Mouse (Mus musculus): ENCODE data around the gene Pskh1. TPM values are rescaled to one million over a fixed set of nuclear protein-coding genes. Genes with fewer than 3 reads are reported as not detected.
A peak's percentile ranks its signal among the peaks of the same experiment; 100 is the strongest.

The Pskh1 gene
- polyA plus RNA-seq, 1 experiment from 2014 or later, result 23.0 TPM

DNA sequence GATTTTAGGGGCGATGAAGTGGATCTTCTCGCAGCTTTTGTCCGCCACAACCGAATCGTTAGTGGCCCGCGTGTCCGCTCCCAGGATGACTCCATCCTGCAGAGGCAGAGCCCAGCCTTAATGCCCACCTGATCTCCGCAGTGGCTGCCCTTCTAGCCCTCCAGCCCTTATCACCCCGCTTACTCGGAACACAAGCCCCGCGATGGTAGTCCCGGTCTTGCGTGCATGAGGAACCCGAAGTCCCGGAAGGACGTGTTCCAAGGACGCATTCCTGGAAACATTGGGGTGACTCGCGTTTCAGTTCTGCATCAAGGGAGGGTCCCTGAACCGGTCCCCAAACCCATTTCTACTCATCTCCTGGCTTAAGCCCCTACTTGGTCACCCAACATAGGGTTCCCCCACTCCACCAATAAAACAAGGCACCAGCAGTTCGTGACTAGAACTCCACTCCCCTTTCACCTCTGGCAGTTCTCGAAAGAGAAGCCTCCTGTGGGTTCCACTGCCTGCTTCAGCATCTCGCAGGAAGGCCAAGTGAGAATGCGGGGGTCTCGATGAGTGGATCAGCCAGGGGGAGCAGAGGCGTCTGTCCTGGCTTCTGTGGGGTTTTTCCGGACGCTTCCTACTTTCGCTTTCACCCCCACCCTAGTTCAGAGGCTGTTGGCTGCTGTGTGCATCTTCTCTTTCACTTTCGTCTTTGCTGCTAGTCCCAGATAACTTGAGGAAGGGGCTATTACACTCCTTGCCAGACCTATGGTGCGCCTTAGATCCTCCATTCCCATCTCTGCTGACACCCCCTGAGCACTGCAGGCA lies 37.5 kb downstream of the Pskh1 start:
- peak; percentile 31; the same call in 1 of the 2 replicates for ATAC-seq (ENCODE audit: low FRiP score, low read depth)
- H3K9me3 ChIP-seq, result no peaks in the 10 kb centered on the region
- peak overlapping the region; percentile 87 for H3K4me2 ChIP-seq (replicated peaks)
- peak overlapping the region; percentile 78 for H3K27ac ChIP-seq (replicated peaks)
- no peaks in the 10 kb centered on the region for H3K27me3 ChIP-seq
- 3% methylated on average over 33 of the region's 33 CpGs for WGBS
- no peaks in the 10 kb centered on the region for H3K36me3 ChIP-seq
- peaks cover 16% of the 10 kb centered on the region for H3K4me1 ChIP-seq
- H3K9ac ChIP-seq (replicated peaks), result peak overlapping the region; percentile 77
- peak overlapping the region; percentile 59 for H3K4me3 ChIP-seq

GRCm38 (mm10) chr8:105938306-105938669 lies 38.0 kb downstream of the Pskh1 start, which contains the start of gene Psmb10:
TSS of gene Psmb10 (minus strand) at chr8:105938444.
- no peak for ATAC-seq (ENCODE audit: low FRiP score, low read depth)

GRCm38 (mm10) chr8:105942026-105942425 lies 41.8 kb downstream of the Pskh1 start:
- no peak for ATAC-seq (ENCODE audit: low FRiP score, low read depth)
- H3K27me3 ChIP-seq, result no peaks in the 10 kb centered on the region
- WGBS, result 96% methylated on average over 11 of the region's 11 CpGs

More at GRCm38 (mm10) chr8:105938306-105938669, 38.0 kb downstream of the Pskh1 start, which contains the start of gene Psmb10:
- H3K4me1 ChIP-seq, result peaks cover 16% of the 10 kb centered on the region
- no peaks in the 10 kb centered on the region for H3K9me3 ChIP-seq
- WGBS, result 43% methylated on average over 4 of the region's 4 CpGs
- H3K27me3 ChIP-seq, result no peaks in the 10 kb centered on the region
- peak within 1 kb of the TSS; percentile 59 for H3K4me3 ChIP-seq
- no peaks in the 10 kb centered on the region for H3K36me3 ChIP-seq
- peak within 1 kb of the TSS; percentile 77 for H3K9ac ChIP-seq (replicated peaks)
- H3K4me2 ChIP-seq (replicated peaks), result peak within 1 kb of the TSS; percentile 87
- H3K27ac ChIP-seq (replicated peaks), result peak within 1 kb of the TSS; percentile 78

DNA sequence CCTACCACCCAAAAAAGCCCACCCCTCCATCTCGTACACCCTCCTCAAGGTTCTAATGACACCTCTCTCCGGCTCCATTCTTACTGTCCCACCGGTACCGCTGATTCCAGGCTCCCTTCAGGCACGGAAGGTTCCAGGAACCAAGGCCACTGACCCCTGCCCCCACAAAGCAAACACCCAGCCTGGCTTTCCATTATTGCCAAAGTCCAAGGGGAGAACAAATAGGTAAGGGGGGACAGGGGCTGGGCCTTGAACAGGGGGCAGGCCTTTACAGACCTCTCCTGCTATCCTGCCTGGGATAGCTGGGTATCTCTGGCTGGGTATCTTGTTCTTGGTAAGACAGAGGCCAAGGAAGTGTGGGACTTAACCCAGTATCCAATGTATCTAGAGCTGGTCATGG lies 42.3 kb downstream of the Pskh1 start:
- Histone ChIP-seq H3K9ac (replicated peaks) (no peak overlapping the region), H3K27me3 (no peaks in the 10 kb centered on the region), H3K4me1 (peaks cover 6% of the 10 kb centered on the region), H3K36me3 (0 out of 2 replicates have a peak, but pooled peaks cover 10% of the 10 kb centered on the region), H3K4me3 (no peak overlapping the region), H3K9me3 (no peaks in the 10 kb centered on the region), H3K4me2 (replicated peaks) (no peak overlapping the region), H3K27ac (replicated peaks) (no peak overlapping the region)
- 98% methylated on average over 5 of the region's 5 CpGs for WGBS
- no peak for ATAC-seq (ENCODE audit: low FRiP score, low read depth)

More at GRCm38 (mm10) chr8:105942026-105942425, 41.8 kb downstream of the Pskh1 start:
- Histone ChIP-seq H3K27ac (replicated peaks) (no peak overlapping the region), H3K9me3 (no peaks in the 10 kb centered on the region), H3K9ac (replicated peaks) (no peak overlapping the region), H3K4me2 (replicated peaks) (no peak overlapping the region), H3K36me3 (0 out of 2 replicates have a peak, but pooled peaks cover 10% of the 10 kb centered on the region), H3K4me1 (peaks cover 6% of the 10 kb centered on the region), H3K4me3 (no peak overlapping the region)

DNA sequence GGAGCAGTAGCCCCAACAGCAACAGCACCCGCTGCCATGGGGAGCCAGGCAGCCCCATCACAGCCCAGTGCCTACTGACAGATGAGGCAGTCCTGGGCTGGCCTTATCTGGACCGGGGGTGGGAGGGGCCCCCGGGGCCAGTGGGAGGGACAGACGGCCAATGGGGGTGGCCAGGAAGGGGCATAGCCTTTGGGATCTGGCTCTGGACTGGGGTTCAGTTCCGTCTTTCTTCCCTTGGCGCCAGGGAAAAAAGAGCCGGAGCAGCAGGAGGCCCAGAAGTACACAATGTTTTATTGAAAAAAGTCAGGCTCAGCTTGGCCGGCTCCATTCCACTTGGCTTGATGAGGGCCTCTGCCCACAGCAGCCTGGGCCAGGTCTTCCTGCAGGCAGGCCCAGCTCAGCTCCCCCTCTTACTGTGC lies 43.1 kb downstream of the Pskh1 start, which contains the start of gene Lcat:
Gene Lcat (minus strand): TSS at position 62 of the 419 bp plus-strand sequence.
- H3K27ac ChIP-seq (replicated peaks), result no peak within 1 kb of the TSS
- H3K36me3 ChIP-seq, result 0 out of 2 replicates have a peak, but pooled peaks cover 10% of the 10 kb centered on the region

GRCm38 (mm10) chr8:105949350-105949749 lies 49.1 kb downstream of the Pskh1 start:
- Histone ChIP-seq H3K9me3 (no peaks in the 10 kb centered on the region), H3K9ac (replicated peaks) (no peak overlapping the region), H3K4me3 (no peak overlapping the region), H3K4me1 (no peaks in the 10 kb centered on the region), H3K36me3 (0 out of 2 replicates have a peak, but pooled peaks cover 5% of the 10 kb centered on the region), H3K27me3 (no peaks in the 10 kb centered on the region), H3K4me2 (replicated peaks) (no peak overlapping the region), H3K27ac (replicated peaks) (no peak overlapping the region)
- 90% methylated on average over 10 of the region's 10 CpGs for WGBS
- no peak for ATAC-seq (ENCODE audit: low FRiP score, low read depth)

More for the DNA sequence above, 43.1 kb downstream of the Pskh1 start, which contains the start of gene Lcat:
- Histone ChIP-seq H3K4me3 (no peak within 1 kb of the TSS), H3K4me1 (peaks cover under 1% of the 10 kb centered on the region; the same call in 1 of the 2 replicates), H3K27me3 (no peaks in the 10 kb centered on the region), H3K4me2 (replicated peaks) (no peak within 1 kb of the TSS), H3K9ac (replicated peaks) (no peak within 1 kb of the TSS), H3K9me3 (no peaks in the 10 kb centered on the region)
- WGBS, result 72% methylated on average over 8 of the region's 8 CpGs
- ATAC-seq (ENCODE audit: low FRiP score, low read depth), result no peak

- Histone ChIP-seq H3K27ac (replicated peaks) (no peak overlapping the region), H3K27me3 (no peaks in the 10 kb centered on the region), H3K4me1 (no peaks in the 10 kb centered on the region), H3K9me3 (no peaks in the 10 kb centered on the region), H3K36me3 (no peaks in the 10 kb centered on the region), H3K4me3 (no peak overlapping the region), H3K9ac (replicated peaks) (no peak overlapping the region), H3K4me2 (replicated peaks) (no peak overlapping the region)
- 77% methylated on average over 7 of the region's 7 CpGs for WGBS
- no peak for ATAC-seq (ENCODE audit: low FRiP score, low read depth)
Observed at GRCm38 (mm10) chr8:105951057-105951659, 50.9 kb downstream of the Pskh1 start.

DNA sequence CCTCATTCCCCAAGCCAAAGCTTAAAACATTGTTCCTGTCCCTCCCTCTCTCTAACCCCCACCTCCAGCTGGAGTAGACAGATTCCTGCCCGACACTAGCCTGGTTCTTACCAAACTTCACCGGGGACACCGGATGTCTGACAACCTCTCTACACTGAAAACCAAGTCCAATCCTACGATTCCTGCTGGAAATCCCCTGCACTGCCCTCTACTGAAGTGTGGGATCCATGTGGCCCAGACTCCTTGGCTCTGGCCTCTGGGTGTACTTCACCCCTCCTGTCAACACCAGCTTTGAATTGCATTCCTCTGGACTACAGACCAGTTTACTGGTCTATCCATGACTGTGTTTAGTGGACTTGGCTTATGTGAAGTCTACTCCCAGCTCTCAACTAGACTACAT lies 56.3 kb downstream of the Pskh1 start:
- ATAC-seq (ENCODE audit: low FRiP score, low read depth), result no peak
- Histone ChIP-seq H3K4me2 (replicated peaks) (no peak overlapping the region), H3K9me3 (no peaks in the 10 kb centered on the region), H3K36me3 (no peaks in the 10 kb centered on the region), H3K4me3 (no peak overlapping the region), H3K27ac (replicated peaks) (no peak overlapping the region), H3K4me1 (no peaks in the 10 kb centered on the region), H3K27me3 (no peaks in the 10 kb centered on the region), H3K9ac (replicated peaks) (no peak overlapping the region)
- WGBS, result 93% methylated on average over 4 of the region's 4 CpGs

DNA sequence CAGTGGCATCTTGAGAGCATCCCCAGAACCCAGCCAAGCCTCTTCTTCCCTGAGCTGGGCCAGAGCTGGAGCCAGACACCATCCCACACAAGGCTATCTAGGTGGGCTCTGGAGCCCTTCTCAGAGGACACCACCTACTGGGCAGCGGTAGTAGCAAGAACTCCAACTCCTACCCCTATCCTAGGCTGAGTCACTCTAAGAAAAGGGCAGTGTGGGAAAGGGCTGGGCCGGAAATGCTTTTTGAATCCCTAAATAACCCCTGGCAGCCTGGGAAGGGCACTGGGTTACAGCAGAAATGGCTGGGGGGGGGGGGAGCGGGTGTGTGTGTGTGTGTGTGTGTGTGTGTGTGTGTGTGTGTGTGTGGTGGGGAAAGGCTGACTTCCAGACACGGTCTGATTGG lies 57.6 kb downstream of the Pskh1 start:
- ATAC-seq (ENCODE audit: low FRiP score, low read depth), result no peak
- H3K36me3 ChIP-seq, result no peaks in the 10 kb centered on the region
- no peak overlapping the region for H3K4me3 ChIP-seq
- no peak overlapping the region for H3K4me2 ChIP-seq (replicated peaks)
- no peak overlapping the region for H3K9ac ChIP-seq (replicated peaks)
- 78% methylated on average over 2 of the region's 4 CpGs for WGBS
- no peak overlapping the region for H3K27ac ChIP-seq (replicated peaks)
- H3K4me1 ChIP-seq, result no peaks in the 10 kb centered on the region
- H3K9me3 ChIP-seq, result no peaks in the 10 kb centered on the region
- no peaks in the 10 kb centered on the region for H3K27me3 ChIP-seq

DNA sequence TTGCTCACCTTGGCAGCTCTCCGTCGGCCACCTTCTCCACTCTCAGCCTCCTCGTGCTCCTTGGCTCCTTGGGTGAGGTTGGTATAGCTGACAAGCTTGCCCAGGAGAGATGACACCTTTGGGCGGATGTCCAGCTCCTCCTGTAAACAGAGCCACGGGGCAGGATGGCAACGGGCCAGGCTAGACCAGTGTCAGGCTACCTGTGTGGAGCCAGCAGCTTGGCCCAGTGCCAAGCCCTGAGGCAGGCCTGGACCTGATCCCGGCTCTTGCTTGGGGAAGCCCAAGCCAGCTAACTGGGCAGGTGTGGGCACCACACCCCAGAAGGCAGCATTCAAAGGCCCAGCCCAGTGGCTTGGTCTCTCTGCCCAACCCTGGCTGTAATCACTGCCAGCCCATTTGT lies 59.1 kb downstream of the Pskh1 start:
- 84% methylated on average over 7 of the region's 7 CpGs for WGBS
- no peak overlapping the region for H3K4me3 ChIP-seq
- H3K27ac ChIP-seq (replicated peaks), result no peak overlapping the region
- no peak for ATAC-seq (ENCODE audit: low FRiP score, low read depth)
- no peak overlapping the region for H3K9ac ChIP-seq (replicated peaks)
- no peaks in the 10 kb centered on the region for H3K4me1 ChIP-seq
- no peak overlapping the region for H3K4me2 ChIP-seq (replicated peaks)
- H3K9me3 ChIP-seq, result no peaks in the 10 kb centered on the region
- H3K27me3 ChIP-seq, result peaks cover 5% of the 10 kb centered on the region
- no peaks in the 10 kb centered on the region for H3K36me3 ChIP-seq

DNA sequence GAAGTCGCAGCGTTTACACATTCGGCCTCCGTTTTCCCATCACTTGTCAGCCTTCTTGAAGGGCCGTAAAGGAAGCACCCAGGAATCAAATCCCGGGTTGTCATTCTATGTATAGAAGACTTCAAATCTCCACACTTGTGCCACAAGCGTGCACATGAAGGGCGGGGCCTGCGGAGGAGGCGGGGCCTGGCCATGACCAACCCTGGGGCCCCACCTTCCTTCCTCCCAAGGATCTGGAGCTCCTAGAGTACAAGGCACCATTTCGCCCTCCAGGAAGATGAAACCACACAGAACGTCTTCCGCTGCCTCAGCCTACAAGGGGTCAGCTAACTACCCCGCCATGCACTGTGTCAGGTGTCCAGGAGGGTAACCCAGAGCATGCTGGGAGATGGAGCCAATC lies 60.9 kb downstream of the Pskh1 start:
- H3K9me3 ChIP-seq, result no peaks in the 10 kb centered on the region
- no peak for ATAC-seq (ENCODE audit: low FRiP score, low read depth)
- no peak overlapping the region for H3K4me2 ChIP-seq (replicated peaks)
- no peak overlapping the region for H3K27ac ChIP-seq (replicated peaks)
- peaks cover 23% of the 10 kb centered on the region for H3K27me3 ChIP-seq
- H3K9ac ChIP-seq (replicated peaks), result no peak overlapping the region
- 78% methylated on average over 14 of the region's 14 CpGs for WGBS
- H3K4me3 ChIP-seq, result no peak overlapping the region
- H3K4me1 ChIP-seq, result peaks cover 9% of the 10 kb centered on the region; the same call in 1 of the 2 replicates
- H3K36me3 ChIP-seq, result no peaks in the 10 kb centered on the region

DNA sequence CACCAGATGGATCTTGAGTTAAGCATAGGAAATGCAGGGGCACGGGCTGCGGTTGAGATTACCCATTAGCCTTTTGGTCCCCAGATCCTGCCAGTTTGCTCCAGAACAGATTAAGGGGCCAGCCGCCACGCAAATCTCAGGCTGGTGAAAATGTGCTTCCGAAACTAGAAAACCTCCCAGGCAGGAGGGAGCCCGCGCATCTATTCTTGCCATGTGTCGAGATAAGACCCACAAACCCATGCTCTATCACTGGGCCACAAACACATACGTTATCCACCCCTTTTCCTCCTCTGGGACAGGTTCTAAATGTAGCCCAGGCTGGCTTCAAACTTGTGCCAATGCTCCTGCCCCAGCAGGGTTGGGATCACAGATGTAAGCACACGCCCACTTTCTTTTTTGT lies 61.3 kb downstream of the Pskh1 start:
- H3K4me3 ChIP-seq, result no peak overlapping the region
- H3K4me1 ChIP-seq, result peaks cover 9% of the 10 kb centered on the region; the same call in 1 of the 2 replicates
- 85% methylated on average over 10 of the region's 10 CpGs for WGBS
- no peaks in the 10 kb centered on the region for H3K9me3 ChIP-seq
- no peak for ATAC-seq (ENCODE audit: low FRiP score, low read depth)
- no peak overlapping the region for H3K4me2 ChIP-seq (replicated peaks)
- no peak overlapping the region for H3K27ac ChIP-seq (replicated peaks)
- H3K36me3 ChIP-seq, result no peaks in the 10 kb centered on the region
- H3K27me3 ChIP-seq, result peaks cover 27% of the 10 kb centered on the region
- no peak overlapping the region for H3K9ac ChIP-seq (replicated peaks)
